Mouse (Mus musculus): ENCODE results near the gene Gm16181. TPM values are rescaled to one million over a fixed set of nuclear protein-coding genes. Genes with fewer than 3 reads are reported as not detected.
A peak's percentile ranks its signal among the peaks of the same experiment; 100 is the strongest.

The Gm16181 gene
- polyA plus RNA-seq, 1 experiment from 2014 or later, result 0.69 TPM

DNA sequence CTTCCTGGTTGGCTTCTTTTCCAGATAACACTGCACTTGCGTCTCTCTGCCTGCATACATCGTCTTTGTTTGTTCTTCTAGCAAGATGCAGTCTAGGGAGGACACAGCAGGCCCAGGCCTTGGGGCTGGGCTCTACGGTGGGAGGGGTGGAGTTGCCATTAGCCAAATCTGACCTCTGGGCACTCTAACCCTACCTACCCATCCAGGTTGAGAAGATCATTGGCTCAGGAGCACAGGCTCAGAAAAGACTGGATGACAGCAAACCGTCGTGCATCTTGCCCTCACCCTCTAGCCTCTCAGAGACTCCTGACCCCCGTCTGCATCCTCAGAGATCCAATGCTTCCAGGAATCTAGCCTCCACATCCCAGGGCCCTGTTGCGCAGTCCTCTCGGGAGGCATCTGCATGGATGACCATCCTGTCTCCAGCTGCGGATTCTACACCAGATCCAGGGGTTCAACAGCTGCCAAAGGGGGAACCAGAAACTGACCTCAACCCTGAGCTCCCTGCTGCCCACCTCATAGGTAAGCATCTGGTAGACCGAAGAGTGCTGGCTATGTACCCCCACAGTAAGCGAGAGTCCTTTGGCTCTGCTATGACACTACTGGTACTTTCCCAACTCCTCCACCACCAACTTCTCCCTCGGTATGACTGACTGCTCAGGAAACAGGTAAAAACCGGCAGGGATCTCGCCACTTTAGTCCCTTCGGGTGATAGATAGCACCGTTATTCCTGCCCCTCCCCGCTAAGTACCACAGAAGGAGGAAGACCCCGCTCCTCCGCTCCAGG is 25.6 kb upstream of the Gm16181 start:
- DNase-seq (ENCODE audit: low spot score), result peak; percentile 31

DNA sequence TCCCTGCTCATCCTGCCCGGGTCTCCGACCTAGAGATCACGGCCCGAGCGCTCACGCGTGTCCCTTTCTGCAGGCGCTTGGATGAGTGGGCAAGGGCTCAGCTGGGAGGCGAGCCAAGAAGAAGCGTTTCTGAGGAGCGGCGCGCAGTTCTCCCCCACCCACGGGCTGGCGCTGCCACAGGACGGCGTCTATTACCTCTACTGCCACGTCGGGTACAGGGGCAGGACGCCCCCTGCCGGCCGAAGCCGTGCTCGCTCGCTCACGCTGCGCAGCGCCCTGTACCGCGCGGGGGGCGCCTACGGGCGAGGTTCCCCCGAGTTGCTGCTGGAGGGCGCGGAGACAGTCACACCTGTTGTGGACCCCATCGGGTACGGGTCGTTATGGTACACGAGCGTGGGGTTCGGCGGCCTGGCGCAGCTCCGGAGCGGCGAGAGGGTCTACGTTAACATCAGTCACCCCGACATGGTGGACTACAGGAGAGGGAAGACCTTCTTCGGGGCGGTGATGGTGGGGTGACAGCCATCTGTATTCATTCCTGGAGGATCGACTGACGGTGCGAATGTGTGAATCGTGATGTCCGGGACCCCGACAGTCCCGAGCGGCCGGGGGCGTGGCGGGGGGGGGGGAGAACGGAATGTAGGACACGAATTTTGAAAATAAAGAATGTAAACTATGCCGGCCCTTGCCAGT is 24.9 kb upstream of the Gm16181 start:
- DNase-seq (ENCODE audit: low spot score), result peak; percentile 95

DNA sequence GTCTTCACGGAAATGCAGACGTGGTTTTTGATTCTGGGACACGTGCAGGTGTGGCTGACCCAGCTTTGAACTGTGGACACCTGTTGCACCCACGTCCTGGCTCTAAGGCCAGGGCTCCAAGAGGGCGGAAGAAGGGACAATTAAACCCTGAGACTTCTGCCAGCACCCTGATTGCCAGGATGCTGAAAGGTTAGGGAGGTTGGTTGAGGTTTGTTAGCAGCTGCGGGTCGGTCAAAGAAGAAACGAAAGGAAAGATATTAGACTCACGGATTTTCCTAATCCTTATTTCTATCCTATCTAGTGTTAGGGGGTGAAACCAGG is 24.4 kb upstream of the Gm16181 start:
- peak; percentile 35 for DNase-seq (ENCODE audit: low spot score)

DNA sequence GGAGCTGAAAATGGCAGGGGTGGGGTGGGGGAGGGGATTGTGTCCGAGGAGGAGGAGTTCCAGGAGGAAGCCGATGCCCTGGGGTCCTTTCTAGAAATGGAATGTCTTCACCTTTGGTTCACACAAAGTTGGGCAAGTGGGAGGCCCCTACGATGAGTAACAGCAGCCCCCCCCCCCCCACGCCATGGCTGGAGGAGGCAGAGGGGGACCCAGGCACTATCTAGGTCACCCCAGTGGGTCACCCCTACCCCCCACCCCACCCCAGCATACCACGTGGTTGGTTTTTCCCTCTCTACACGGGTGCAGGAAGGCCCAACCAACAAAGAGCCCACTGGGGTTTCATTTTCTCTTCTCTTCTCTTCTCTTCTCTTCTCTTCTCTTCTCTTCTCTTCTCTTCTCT is 23.5 kb upstream of the Gm16181 start:
- DNase-seq (ENCODE audit: low spot score), result peak; percentile 67

DNA sequence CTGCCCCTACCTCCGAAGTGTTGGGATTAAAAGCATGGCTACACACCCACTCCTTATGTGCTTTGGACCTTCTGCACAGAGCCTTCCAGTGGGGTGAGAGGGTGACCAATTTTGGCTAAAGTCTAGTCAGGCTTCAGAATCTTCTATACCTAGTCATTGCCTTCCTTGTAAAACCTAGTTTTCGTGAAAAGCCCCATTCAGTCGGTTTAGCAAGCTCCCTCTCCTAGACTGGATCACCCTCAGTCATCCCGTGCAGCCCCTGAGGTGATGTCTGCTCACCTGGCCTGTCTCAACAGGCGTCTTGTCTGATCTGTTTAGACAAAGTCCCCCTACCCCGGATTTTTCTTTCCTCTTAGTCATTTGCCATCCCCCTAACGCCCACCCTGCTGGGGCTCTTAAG is 22.6 kb upstream of the Gm16181 start:
- DNase-seq (ENCODE audit: low spot score), result no peak

DNA sequence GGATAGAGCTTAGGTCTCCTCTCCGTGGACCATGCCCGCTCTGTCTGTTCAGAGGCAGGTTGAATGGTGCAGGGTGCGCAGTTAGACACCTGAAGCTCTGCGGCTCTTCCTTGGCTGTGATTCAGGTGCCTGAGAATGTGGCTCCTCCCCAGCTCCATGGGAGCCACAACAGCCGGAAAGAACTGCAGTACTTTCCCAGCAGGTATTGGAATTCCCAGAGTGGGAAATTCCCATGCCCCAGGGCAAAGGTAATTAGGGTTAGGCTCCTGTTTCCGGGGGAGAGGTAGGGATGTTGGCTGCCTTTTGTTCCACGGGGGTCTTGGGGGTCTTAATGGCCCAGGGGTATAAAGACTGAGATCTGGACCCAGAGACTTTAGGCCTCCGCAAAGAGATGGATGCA is 21.7 kb upstream of the Gm16181 start:
- DNase-seq (ENCODE audit: low spot score), result no peak

DNA sequence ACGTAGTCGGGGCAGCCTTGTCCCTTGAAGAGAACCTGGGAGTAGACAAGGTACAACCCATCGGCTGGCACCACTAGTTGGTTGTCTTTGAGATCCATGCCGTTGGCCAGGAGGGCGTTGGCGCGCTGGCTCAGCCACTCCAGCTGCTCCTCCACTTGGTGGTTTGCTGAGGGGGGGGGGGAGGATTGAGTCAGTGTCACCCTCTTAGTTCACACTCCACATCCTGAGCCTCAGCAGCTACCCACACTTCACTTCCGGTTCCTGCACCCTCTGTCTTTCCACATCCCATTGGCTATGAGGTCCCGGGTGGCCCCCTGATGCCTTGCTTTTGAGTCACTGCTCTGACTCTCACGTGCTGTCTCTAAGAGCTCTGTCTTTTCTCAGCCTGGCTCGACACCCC is 20.2 kb upstream of the Gm16181 start:
- peak; percentile 93 for DNase-seq (ENCODE audit: low spot score)

DNA sequence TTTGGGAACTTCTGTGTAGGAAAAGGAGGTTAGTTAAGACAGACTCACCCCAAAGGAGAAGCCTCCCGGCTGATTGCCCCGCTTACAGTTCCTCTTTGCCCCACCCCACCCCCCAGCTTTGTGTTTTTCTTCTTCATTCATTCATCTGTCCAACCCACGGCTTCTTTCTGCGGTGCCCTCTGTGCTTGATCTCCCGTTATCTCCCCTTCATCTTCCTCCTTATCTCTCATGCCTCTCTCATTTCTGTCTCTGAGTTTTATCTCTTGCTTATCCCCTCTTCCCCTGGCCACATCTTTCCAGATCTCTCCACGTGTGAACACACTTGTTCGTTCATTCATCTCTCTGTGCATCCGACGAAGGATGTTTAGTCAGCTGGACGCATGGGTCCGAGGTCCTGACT is 19.5 kb upstream of the Gm16181 start:
- no peak for DNase-seq (ENCODE audit: low spot score)

DNA sequence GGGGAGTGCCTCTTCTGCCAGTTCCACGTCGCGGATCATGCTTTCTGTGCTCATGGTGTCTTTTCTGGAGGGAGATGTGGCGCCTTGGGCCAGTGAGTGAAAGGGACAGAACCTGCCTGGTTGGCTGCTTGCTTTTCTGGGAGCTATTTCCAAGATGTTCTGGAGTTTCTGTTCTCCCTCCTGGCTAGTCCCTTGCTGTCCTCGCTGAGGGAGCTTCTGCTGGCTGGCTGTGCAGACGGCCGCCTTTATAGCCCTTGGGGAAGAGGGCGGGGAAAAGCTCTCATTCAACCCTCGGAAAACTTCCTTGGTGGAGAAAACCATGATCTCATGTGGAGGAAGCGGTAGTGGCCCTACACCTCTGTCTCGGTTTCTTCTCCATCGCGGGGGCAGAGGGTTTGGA is 18.8 kb upstream of the Gm16181 start, which contains the start of gene Tnf:
Tnf (minus strand) TSS at position 221 of the 400 bp plus-strand sequence.
- peak; percentile 48 for DNase-seq (ENCODE audit: low spot score)

DNA sequence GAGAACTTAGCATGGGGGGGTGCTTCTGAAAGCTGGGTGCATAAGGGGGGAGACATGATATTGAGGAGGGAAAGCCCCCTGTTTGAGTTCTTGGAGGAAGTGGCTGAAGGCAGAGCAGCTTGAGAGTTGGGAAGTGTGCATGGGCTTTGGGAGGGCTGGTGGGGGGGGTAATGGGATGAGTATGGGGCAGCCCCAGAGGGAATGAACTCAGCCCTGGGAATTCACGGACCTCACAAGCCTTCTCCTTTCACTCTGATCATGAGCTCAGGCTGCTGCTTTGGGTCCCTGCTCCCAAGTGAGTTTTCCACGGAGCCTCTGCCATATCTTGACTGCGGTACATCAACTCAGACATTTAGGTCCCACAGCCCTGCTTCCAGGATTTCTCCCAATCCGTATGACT is 18.2 kb upstream of the Gm16181 start:
- no peak for DNase-seq (ENCODE audit: low spot score)

DNA sequence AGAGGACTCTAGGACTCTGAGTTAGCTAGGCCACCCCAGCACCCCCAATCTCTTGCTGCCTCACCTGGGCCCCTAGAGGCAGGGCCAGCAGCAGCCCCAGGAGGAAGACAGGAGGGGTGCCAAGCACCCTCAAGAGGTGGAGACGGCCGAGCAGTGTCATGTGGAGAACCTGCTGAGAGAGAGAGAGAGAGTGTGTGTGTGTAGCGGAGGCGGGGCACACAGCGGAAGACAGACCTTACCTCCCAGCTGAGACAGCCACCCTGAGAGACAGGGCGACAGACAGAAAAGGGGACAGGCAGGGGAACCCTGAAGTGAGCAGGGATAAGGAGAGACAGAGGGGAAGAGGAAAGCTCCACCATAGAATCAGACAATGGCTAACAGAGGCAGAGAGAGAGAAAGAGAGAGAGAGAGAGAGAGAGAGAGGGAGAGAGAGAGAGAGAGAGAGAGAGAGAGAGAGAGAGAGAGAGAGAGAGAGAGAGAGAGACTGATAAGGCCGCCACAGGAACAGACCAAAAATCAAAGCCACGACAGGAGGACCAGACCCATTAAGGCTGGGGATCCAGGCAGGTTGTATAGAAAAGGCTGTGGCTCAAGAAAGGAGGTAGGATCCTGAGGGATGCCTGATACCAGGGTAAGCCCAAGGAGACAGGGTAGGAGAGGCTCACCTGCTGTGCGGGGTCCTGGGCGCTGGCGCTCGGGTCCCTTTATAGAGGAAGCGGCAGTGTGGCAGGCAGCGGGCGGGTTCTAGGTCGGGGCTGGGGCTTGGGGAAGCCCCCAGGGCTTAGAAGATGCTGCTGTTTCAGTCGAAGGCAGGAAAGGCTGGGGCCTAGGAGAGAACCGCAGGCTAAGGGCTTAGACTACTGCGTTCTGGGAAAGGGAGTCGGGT is 15.9 kb upstream of the Gm16181 start, which contains the start of gene Lta:
Lta (minus strand) TSS at position 858 of the 886 bp plus-strand sequence.
- peak; percentile 85 for DNase-seq (ENCODE audit: low spot score)

DNA sequence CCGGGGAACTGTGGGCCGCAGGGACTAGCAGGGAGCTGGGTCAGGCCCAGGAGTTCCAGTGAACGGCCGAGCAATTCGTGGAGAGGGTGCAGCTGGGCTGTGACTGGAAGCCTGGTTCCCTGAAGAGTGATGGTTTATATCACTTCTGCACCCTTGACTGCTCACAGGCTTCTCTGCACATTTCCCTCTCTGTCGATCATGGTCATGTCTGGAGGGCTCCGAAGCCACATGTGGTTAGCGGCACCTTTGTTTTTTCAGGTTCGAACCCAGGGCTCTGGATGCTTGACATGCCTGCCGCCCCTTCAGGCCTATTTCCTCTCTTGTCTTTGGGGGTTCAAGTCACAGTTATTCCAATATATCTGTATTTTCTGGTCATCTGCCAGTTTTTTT is 15.3 kb upstream of the Gm16181 start:
- no peak for DNase-seq (ENCODE audit: low spot score)

DNA sequence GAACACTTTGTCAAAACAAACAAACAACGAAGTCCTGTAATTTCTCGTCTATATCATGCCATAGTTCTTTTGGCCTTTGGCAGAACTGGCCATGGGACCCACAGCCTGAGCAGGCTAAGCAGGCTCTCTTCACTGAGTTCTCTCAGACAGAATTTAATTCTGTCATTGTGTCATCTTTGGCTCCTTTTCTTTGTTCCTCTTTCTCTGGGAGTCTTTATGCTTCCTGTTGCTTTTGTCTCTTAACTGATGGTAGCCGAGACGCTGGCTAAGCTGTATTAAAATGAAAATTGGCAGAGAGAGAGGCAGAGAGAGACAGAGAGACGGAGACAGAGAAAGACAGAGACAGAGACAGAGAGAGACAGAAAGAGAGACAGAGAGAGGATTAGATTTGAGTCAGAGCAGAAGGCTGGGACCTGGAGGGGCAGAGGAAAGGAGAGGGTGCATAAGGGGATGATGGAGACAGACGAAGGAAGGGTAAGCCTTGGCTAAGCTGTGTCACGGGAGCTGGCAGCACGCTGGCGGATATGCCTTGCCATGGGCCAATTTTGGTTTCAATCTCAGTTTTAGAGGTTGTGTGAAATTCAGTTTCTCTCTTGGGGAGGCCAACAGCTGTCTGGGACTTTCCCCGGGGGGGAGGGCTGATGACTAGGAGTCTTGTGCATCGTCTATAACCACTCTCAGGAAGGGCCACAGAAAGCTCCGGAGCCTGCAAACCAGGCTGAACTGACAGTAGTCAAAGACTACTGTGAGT is 10.7 kb upstream of the Gm16181 start:
- DNase-seq (ENCODE audit: low spot score), result no peak

DNA sequence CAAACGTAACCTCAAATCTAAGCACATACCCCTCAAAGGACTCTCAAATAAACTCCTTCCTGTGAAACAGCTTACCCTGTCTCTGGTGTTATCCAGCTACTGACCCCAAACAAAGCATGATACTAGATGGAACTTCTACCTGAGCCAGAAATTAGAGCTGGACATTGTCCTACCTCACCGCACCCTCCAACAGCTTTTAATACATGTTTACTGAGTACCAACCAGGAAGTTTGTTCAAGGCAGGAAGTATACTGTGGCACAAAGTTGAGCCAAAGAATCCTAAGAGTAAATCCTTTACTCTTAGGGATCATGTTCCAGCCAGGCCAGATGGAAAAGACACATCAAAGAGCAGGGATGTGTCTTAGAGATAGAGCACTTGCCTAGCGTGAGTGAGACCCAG is 10.0 kb upstream of the Gm16181 start:
- DNase-seq (ENCODE audit: low spot score), result no peak

DNA sequence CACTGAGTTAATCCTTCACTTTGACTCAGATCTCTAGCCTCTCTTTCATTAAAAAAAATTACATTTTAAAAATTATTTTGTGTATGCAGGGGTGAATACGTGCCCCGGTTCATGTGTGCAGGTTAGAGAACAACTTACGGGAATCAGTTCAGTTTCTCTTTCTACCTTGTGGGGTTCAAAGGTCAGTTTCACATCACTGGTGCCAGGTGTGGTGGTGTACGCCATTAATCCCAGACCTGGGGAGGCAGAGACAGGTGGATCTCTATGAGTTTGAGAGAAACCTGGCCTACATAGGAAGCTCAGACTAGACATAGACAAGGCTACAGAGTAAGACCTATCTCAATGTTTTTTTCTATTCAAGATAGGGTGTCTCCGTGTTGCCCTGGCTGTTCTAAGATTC is 7.6 kb upstream of the Gm16181 start:
- DNase-seq (ENCODE audit: low spot score), result no peak

DNA sequence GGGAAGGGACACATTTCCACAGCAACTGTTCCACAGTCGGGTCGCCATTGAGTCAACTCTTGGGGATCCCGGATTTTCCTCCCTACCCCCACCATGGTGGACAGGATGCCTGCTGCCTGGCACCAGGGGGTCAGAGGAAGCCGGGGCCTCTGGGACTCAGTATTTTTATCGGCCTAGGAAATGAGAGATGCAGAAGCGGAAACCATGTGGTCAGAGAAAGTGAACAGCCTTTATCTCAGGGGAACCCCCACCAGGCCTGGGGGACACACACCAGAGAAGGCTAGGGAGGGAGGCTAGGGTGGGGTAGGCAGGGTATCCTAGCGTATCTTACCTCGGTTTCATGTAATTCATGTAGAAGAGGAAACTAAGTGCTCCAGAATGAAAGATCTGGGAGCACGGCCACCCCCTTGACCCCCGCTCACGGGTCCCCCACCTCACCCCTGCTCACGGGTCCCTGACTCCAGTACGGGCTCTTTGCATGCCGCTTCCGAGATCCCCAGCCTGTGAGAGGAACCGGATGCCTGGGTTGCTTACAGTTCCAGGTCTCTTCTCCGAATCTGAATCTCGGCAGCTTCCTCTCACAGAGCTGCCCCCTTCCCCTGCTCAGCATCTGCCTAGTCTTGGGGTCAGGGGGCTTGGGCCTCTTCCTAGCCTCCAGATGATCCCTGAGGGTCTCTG is 2.0 kb upstream of the Gm16181 start:
- DNase-seq (ENCODE audit: low spot score), result peak; percentile 51

DNA sequence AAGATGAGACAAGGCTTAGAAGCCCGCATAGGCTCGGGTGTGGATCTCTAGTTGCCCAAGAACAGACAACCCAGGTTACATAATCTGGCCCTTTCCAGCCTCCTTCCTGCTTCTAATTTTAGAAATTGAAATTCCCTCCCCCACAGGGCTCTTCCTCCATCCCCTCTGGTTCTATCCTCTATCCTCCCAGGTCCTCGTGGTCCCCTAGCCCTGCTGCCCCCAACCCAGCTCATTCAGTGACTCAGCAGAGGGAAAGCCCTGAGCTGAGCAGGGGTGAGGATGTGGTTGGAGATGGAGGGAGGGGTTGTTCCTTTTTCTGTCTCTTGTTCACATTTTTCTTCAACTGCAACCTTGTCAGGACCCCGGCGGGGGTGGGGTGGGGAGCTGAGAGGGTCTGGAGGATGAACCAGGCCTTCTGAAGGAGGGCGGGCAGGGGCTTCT is 1.0 kb upstream of the Gm16181 start:
- peak; percentile 77 for DNase-seq (ENCODE audit: low spot score)

DNA sequence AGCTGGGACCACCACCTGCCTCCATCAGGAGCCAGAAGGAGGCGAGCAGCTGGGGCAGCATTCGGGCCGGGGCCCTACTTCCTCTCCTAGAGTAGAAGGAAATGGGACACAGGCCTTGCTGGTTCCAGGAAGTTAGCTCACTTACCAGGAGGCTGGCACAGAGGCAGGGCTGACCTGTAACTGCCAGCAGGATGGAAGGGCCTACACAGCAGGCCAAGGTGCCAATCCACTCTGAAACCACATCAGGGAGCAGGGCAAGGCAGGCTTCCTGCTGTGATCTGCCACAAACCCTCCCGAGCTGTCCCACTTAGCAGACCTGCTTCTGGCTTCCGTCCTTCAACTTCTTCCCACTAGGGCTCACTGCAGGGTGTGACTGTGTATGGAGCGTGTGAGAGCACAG is 1.7 kb downstream of the Gm16181 start:
- peak; percentile 79 for DNase-seq (ENCODE audit: low spot score)

DNA sequence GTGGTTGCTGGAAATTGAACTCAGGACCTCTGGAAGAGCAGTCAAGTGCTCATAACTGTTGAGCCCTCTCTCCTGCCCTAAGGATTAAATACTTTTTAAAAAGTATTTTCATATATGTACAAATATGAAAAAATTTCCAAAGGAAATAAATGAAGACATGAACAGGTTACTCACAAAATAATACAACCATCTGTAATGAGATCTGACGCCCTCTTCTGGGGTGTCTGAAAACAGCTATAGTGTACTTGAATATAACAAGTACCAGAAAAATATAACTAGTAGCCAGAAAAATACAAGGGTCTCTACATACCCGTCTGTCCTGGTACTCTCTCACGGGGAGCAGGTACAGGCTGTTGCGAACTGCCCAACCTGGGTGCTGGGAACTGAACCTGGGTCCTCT is 4.0 kb downstream of the Gm16181 start:
- DNase-seq (ENCODE audit: low spot score), result no peak

DNA sequence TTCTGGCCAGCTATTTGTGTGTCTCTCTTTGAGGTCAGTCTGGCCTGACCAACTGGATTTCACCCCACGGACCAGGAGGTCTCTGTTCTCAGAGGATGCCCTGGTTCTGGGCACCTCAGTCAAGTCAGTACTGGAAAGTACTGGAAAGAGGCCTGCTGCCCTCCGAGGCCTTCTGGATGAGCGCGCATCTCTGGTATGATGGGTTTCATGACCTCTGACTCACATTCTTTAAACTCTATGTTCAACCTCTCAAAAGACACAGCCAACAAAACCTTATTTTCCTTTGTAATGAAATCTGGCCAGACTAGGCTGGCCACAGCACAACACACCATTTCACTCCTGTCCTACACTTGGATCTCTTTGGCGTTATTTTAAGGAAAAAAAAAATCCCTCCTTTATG is 4.8 kb downstream of the Gm16181 start:
- DNase-seq (ENCODE audit: low spot score), result no peak
